Mouse (Mus musculus): ENCODE data around the gene Ppp3r1.

DNA sequence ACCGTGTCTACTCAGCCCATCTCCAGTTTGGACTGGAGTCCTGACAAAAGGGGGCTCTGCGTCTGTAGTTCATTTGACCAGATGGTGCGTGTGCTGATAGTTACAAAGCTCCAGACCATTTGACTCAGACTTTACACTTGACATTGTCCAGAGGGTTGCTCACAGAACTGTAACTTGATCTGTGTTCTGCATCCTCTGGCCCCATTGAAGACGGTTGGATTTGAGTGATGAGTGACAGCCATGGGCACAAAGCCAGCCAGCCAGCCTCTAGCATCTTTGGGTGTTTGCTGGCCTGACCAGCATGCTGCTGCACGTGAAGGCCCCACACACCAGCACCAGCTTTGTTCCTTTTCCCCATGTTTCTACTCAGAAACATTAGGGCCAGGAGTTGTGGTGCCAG, 73.7 kb downstream of the Ppp3r1 start:
- no peak for TF ChIP-seq CTCF (IDR thresholded peaks at IDR 0.05; ENCODE audit: control insufficient read depth, insufficient read depth, insufficient replicate concordance, low read depth, low read length)
- TF ChIP-seq POLR2A (IDR thresholded peaks at IDR 0.05; ENCODE audit: control insufficient read depth, low read depth, low read length) = no peak
